Mouse (Mus musculus): ENCODE measurements around the gene Sytl3.
"Not testable (repeated sequence)": the region's sequence is repeated elsewhere in the genome, so short reads cannot be mapped to it uniquely, and the experiment has no call there.

Sytl3 gene

GRCm38 (mm10) chr17:6691596-6691995, 32.7 kb downstream of the Sytl3 start:
- DNase-seq (ENCODE audit: low spot score) = not testable (repeated sequence)

- not testable (repeated sequence) for DNase-seq (ENCODE audit: low spot score)
Measured at GRCm38 (mm10) chr17:6695712-6696111, 36.8 kb downstream of the Sytl3 start.

GRCm38 (mm10) chr17:6696521-6696920, 37.6 kb downstream of the Sytl3 start:
- not testable (repeated sequence) for DNase-seq (ENCODE audit: low spot score)

- not testable (repeated sequence) for DNase-seq (ENCODE audit: low spot score)
Measured at GRCm38 (mm10) chr17:6697224-6697775, 38.4 kb downstream of the Sytl3 start.

GRCm38 (mm10) chr17:6699502-6699901, 40.6 kb downstream of the Sytl3 start:
- not testable (repeated sequence) for DNase-seq (ENCODE audit: low spot score)

- DNase-seq (ENCODE audit: low spot score) = not testable (repeated sequence)
Measured at GRCm38 (mm10) chr17:6700077-6700476, 41.2 kb downstream of the Sytl3 start.

GRCm38 (mm10) chr17:6702625-6703221, 43.8 kb downstream of the Sytl3 start:
- not testable (repeated sequence) for DNase-seq (ENCODE audit: low spot score)

GRCm38 (mm10) chr17:6703381-6704270, 44.7 kb downstream of the Sytl3 start:
- not testable (repeated sequence) for DNase-seq (ENCODE audit: low spot score)

GRCm38 (mm10) chr17:6706448-6706847, 47.6 kb downstream of the Sytl3 start:
- DNase-seq (ENCODE audit: low spot score) = not testable (repeated sequence)

GRCm38 (mm10) chr17:6707422-6707821, 48.5 kb downstream of the Sytl3 start:
- not testable (repeated sequence) for DNase-seq (ENCODE audit: low spot score)

GRCm38 (mm10) chr17:6708194-6708593, 49.3 kb downstream of the Sytl3 start:
- DNase-seq (ENCODE audit: low spot score) = not testable (repeated sequence)

- peak; percentile 6 for DNase-seq (ENCODE audit: low spot score)
Measured at GRCm38 (mm10) chr17:6713483-6713882, 54.6 kb downstream of the Sytl3 start.

GRCm38 (mm10) chr17:6713944-6714343, 55.1 kb downstream of the Sytl3 start:
- peak; percentile 41 for DNase-seq (ENCODE audit: low spot score)

- DNase-seq (ENCODE audit: low spot score) = peak; percentile 86
Measured at GRCm38 (mm10) chr17:6727996-6728610, 69.2 kb downstream of the Sytl3 start.

- DNase-seq (ENCODE audit: low spot score) = no peak
Measured at GRCm38 (mm10) chr17:6729244-6729742, 70.4 kb downstream of the Sytl3 start.

GRCm38 (mm10) chr17:6731132-6731531, 72.2 kb downstream of the Sytl3 start:
- DNase-seq (ENCODE audit: low spot score) = peak; percentile 34

- no peak for DNase-seq (ENCODE audit: low spot score)
Measured at GRCm38 (mm10) chr17:6731634-6732033, 72.7 kb downstream of the Sytl3 start.

- DNase-seq (ENCODE audit: low spot score) = no peak
Measured at GRCm38 (mm10) chr17:6732665-6733064, 73.8 kb downstream of the Sytl3 start.

- DNase-seq (ENCODE audit: low spot score) = no peak
Measured at GRCm38 (mm10) chr17:6733322-6733875, 74.5 kb downstream of the Sytl3 start.

GRCm38 (mm10) chr17:6734746-6735441, 76.0 kb downstream of the Sytl3 start:
- DNase-seq (ENCODE audit: low spot score) = peak; percentile 5
